Mouse (Mus musculus) intestine, embryonic 14.5 days (tissue): ENCODE data around the gene Racgap1. TPM values are rescaled to one million over a fixed set of nuclear protein-coding genes. Genes with fewer than 3 reads are reported as not detected.

ENCODE experiments used
- ATAC-seq: fragments of 200-750 bp; cut with Nextera tagmentation; replicated peaks from 2 replicates; pipeline ENCODE4 v1.8.0; 2017; ENCODE audit warnings: low read depth, moderate number of reproducible peaks, moderate TSS enrichment, moderate library complexity; ENCODE audit not compliant: low FRiP score, low TSS enrichment
- DNase-seq: peaks from one replicate; pipeline ENCODE4 v3.0.0-alpha.2; 2018; ENCODE audit warnings: low spot score
- H3K27ac ChIP-seq: fragments of 300-500 bp; sonication (generic); 2 replicates; pipeline ENCODE4 v1.5.1; 2014; ENCODE audit warnings: low read depth, mild to moderate bottlenecking, control low read depth
- H3K27me3 ChIP-seq: fragments of 300-500 bp; sonication (generic); replicated peaks from 2 replicates; pipeline ENCODE4 v1.6.1; 2014; ENCODE audit warnings: low read length, control low read depth; ENCODE audit not compliant: control insufficient read depth, insufficient read depth
- H3K36me3 ChIP-seq: fragments of 300-500 bp; sonication (generic); 2 replicates; pipeline ENCODE4 v1.6.1; 2014; ENCODE audit warnings: low read length, control low read depth; ENCODE audit not compliant: control insufficient read depth, insufficient read depth
- H3K4me1 ChIP-seq: fragments of 300-500 bp; sonication (generic); replicated peaks from 2 replicates; pipeline ENCODE4 v1.6.1; 2014; ENCODE audit warnings: low read length, control low read depth, mixed read lengths; ENCODE audit not compliant: control insufficient read depth, insufficient read depth
- H3K4me2 ChIP-seq: fragments of 300-500 bp; sonication (generic); 2 replicates; pipeline ENCODE4 v1.6.1; 2014; ENCODE audit warnings: low read length
- H3K4me3 ChIP-seq: fragments of 300-500 bp; sonication (generic); 2 replicates; pipeline ENCODE4 v1.5.1; 2014; ENCODE audit warnings: low read depth, low read length, control low read depth, mixed read lengths
- H3K9ac ChIP-seq: fragments of 300-500 bp; sonication (generic); 2 replicates; pipeline ENCODE4 v1.6.1; 2014; ENCODE audit warnings: mild to moderate bottlenecking, low read length
- H3K9me3 ChIP-seq: fragments of 300-500 bp; sonication (generic); 2 replicates; pipeline ENCODE4 v1.6.1; 2016; ENCODE audit warnings: low read length, control low read depth; ENCODE audit not compliant: control insufficient read depth
- WGBS: fragments of 180-500 bp; shearing (Covaris S2); extraction: QIAGEN DNeasy Blood & Tissue Kit; methylation state at CpG from one replicate; pipeline ENCODE4 v1.1.7; 2014; 5-methylcytosine and 5-hydroxymethylcytosine counted together
- polyA plus RNA-seq: library from polyadenylated mRNA; unstranded; fragments of >200 nt; fragmentation: Nextera tagmentation; extraction: Ambion mirVana; gene quantifications from 2 replicates; pipeline ENCODE4 v1.2.1, GENCODE M21; 2014

Gene Racgap1
- polyA plus RNA-seq, 1 experiment from 2014 or later = 104 TPM

DNA sequence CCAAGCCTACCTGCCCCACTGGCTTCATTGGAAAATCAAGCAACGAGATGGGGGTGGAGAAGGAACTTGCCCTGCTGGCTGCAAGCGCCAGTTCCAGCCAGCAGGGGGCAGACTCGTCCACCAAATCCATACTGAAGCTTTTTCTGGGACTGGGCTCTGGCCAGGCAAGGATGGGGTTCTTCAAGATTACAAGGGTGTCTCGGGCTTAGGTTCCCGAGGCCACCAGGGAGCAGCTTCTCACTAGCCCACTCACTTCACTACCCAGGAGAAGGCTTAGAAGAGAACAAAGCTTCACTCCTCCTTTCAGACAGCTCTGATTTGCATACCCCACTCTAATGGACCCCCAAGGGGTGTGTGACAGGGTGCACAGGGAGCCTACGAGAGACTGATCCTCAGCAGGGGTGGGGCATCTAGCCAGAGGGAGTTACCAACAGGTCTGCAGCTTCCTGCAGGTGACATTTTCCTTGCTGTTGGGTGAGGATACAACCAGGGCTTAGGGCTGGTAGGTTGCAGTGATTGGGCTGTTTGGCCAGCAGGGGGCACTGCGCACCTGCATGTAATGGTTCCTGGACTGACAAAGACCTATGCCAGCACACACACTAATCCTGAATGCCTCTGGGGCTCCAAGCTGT is 55.3 kb downstream of the Racgap1 start:
- no peak overlapping the region for H3K4me3 ChIP-seq
- H3K36me3 ChIP-seq = no peaks in the 10 kb centered on the region
- H3K9me3 ChIP-seq = no peaks in the 10 kb centered on the region
- H3K4me2 ChIP-seq = no peak overlapping the region
- WGBS = under 1% methylated on average over 7 of the region's 7 CpGs
- H3K27ac ChIP-seq = no peak overlapping the region
- ATAC-seq (peak; percentile 80), DNase-seq (peak; percentile 94)
- H3K27me3 ChIP-seq = peaks cover 77% of the 10 kb centered on the region
- H3K9ac ChIP-seq = no peak overlapping the region
- H3K4me1 ChIP-seq = 0 out of 2 replicates have a peak, but pooled peaks cover 4% of the 10 kb centered on the region

DNA sequence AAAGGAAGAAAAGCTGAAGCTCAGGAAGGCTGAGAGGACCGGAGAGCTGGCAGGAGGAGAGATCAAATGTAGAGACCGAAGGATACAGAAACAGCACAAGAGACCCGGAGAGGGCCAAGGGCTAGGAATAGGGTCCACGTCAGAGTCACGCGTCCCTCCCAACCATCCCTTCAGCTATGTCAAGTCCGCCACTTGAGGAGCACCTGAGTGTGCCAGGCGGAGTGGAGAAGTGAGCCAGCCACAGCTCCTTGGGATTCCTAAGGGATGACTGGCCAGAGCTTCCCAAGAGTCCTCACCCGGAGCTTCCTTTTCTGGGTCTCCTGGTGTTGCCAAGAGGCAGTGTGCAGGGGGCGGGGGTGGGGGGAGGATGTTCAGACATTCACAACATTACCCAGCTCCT is 56.5 kb downstream of the Racgap1 start:
- 79% methylated on average over 10 of the region's 10 CpGs for WGBS
- Histone ChIP-seq H3K9me3 (no peaks in the 10 kb centered on the region), H3K27ac (no peak overlapping the region), H3K4me3 (no peak overlapping the region), H3K4me1 (peaks cover 1% of the 10 kb centered on the region; the same call in 1 of the 2 replicates), H3K4me2 (no peak overlapping the region), H3K9ac (no peak overlapping the region), H3K27me3 (peaks cover 77% of the 10 kb centered on the region), H3K36me3 (no peaks in the 10 kb centered on the region)
- no peak for DNase-seq
- ATAC-seq = no peak

DNA sequence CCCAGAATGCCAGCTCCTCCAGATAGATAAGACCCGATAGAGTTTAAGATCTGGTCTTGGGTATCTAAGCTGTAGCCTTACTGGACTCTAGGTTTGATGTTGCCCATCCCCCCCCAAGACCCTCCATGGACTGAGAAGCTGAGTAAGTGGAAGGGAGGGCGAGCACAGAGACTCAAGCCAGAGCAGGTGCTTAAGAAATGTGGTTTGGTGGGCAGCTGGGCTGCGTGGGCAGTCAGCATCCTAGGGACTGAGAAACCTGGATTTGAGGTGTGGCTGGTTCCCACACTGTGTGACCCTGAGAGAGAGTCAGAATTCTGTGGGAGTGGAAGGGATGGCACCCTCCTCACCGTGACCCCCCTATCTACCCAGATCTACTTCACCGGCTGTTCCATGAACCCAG is 58.6 kb downstream of the Racgap1 start:
- H3K9ac ChIP-seq = no peak overlapping the region
- H3K9me3 ChIP-seq = no peaks in the 10 kb centered on the region
- H3K27ac ChIP-seq = no peak overlapping the region

DNA sequence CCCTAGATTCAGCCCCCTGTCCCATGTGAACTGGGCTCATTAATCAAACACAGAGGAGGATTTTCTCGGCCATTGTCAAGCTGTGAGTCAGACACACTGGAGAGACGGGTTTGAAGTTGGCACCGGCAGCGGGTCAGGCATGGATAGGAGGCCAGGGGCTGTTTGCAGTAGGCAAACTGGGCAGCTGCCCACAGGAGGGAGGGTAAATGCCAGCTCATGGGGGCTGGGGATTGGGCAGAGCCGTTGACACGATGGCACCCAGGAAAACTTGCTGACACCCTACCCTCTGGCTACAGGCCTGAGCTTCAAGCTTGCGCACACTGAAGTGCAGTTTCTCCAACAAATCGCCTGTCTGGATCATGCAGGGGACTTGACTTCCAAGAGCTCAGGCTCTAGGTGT is 59.3 kb downstream of the Racgap1 start:
- Histone ChIP-seq H3K9ac (no peak overlapping the region), H3K9me3 (no peaks in the 10 kb centered on the region), H3K36me3 (no peaks in the 10 kb centered on the region), H3K27me3 (peaks cover 91% of the 10 kb centered on the region), H3K4me3 (no peak overlapping the region), H3K4me2 (no peak overlapping the region), H3K27ac (no peak overlapping the region), H3K4me1 (no peaks in the 10 kb centered on the region; the same call in 1 of the 2 replicates)
- ATAC-seq (no peak), DNase-seq (no peak)
- 77% methylated on average over 8 of the region's 8 CpGs for WGBS

More for the DNA sequence above, 58.6 kb downstream of the Racgap1 start:
- ATAC-seq (no peak), DNase-seq (no peak)
- H3K4me3 ChIP-seq = no peak overlapping the region
- H3K4me1 ChIP-seq = no peaks in the 10 kb centered on the region; the same call in 1 of the 2 replicates
- no peaks in the 10 kb centered on the region for H3K36me3 ChIP-seq
- 81% methylated on average over 5 of the region's 5 CpGs for WGBS
- peaks cover 91% of the 10 kb centered on the region for H3K27me3 ChIP-seq
- H3K4me2 ChIP-seq = no peak overlapping the region

DNA sequence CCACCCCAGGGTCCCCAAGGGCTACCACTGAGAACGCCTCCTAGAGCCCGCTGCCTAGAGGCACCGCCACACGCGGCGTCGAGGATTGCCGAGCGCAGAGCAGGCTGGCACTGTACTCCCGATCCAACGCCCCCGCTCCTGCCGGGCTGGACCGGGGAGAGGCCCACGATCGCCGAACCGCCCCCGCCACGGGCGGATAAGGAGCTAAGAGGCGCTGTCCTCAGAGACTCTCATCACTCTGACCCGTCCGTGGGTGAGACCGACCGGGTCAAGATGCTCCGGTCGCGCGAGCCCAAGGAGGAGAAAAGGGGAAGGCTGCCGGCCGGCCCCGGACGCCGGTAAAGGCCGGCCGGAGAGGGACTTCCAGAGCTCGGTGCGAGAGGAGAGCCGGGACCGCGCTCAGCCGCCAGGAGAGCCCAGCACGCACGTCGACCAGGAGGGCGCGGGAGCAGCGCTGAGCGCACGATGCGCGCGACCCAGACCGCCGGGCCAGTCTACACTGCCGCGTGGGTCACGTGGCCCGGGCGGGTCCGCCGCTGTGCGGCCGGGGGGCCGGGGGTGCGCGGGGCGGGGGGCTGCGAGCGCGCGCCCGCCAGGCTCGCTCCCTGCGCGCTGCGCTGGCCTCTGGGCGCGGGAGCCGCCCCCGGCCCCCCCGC is 60.9 kb downstream of the Racgap1 start, which contains the start of gene Aqp5:
Gene Aqp5, plus strand, starts transcription at position 354 of the 656 bp plus-strand sequence.
- Histone ChIP-seq H3K9me3 (no peaks in the 10 kb centered on the region), H3K9ac (no peak within 1 kb of the TSS; the same call in 1 of the 2 replicates), H3K36me3 (no peaks in the 10 kb centered on the region), H3K27me3 (peaks cover 100% of the 10 kb centered on the region), H3K4me3 (peak within 1 kb of the TSS; percentile 36), H3K4me1 (no peaks in the 10 kb centered on the region; the same call in 1 of the 2 replicates), H3K27ac (no peak within 1 kb of the TSS), H3K4me2 (peak within 1 kb of the TSS; percentile 60)
- WGBS = 2% methylated on average over 58 of the region's 83 CpGs
- ATAC-seq = 0 out of 2 replicates have a peak, but pooled peaks have one; percentile 47
- no peak for DNase-seq

DNA sequence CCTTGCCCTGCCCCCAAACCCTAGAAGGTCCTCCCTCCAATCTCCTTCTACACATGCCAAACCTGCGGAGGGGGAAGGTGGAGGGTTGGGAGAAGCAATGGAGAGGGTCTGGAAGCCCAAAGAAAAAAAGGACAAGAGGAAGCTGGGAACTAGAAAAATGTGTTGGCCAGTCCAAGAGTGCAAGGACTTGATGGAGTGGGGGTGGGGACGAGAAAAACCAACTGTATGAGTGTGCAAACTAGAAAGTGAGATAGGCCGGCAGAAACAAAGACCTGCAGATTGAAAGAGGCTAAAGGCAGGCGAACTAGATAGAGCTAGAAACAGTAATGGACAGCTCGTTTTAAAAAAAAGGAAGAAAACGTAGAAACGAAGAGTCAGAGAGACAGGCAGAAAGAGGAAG is 61.8 kb downstream of the Racgap1 start:
- WGBS = 20% methylated on average over 7 of the region's 7 CpGs
- Histone ChIP-seq H3K9me3 (no peaks in the 10 kb centered on the region), H3K4me1 (peaks cover 5% of the 10 kb centered on the region)

DNA sequence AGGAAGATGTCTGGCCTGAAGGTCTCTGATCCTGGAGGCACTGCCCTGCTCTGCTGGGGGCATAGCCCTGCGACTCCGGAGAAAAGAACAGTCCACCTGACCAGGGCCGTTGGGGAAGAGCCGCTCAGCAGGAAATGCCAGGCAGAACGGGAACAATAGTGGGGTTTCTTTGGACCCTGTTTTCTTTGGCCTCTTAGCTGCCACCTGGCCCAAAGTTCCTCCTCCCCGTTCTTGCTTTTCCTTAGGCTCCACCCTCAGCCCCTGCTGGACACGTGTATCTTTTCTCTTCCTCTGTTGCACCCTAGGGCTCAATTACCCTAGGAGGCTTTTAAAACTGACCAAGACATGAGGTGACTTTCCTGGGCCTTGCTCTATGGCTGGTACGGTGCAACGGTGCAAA is 62.2 kb downstream of the Racgap1 start:
- no peak overlapping the region for H3K4me2 ChIP-seq

More for the DNA sequence above, 61.8 kb downstream of the Racgap1 start:
- no peak for ATAC-seq
- Histone ChIP-seq H3K4me2 (no peak overlapping the region), H3K36me3 (no peaks in the 10 kb centered on the region), H3K27me3 (peaks cover 100% of the 10 kb centered on the region), H3K4me3 (no peak overlapping the region), H3K27ac (no peak overlapping the region), H3K9ac (no peak overlapping the region)
- DNase-seq = no peak

DNA sequence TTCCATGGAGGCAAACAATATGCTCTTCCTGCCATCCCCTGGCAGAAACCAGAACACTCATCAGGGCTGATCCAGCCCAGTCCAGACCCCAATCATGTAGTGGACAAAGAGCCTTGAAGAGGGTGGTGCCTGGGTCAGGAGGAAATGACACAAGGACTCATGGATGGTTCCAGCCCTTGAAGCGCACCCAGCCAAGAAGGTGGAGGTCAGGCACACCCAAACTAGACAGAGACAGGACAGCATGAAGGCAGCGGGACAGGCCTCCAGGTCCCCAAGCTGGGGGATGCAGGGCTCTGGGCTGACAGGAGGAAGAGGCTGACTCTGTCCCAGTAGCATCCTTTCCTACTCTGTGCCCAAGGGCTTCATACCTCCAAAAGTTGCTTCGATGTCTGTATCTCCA is 64.9 kb downstream of the Racgap1 start:
- H3K27ac ChIP-seq = no peak overlapping the region
- H3K4me2 ChIP-seq = no peak overlapping the region
- H3K9ac ChIP-seq = no peak overlapping the region
- peaks cover 98% of the 10 kb centered on the region for H3K27me3 ChIP-seq
- WGBS = 87% methylated on average over 3 of the region's 3 CpGs
- ATAC-seq (no peak), DNase-seq (no peak)
- H3K36me3 ChIP-seq = no peaks in the 10 kb centered on the region
- no peak overlapping the region for H3K4me3 ChIP-seq
- no peaks in the 10 kb centered on the region for H3K9me3 ChIP-seq
- peaks cover 12% of the 10 kb centered on the region for H3K4me1 ChIP-seq

More for the DNA sequence above, 62.2 kb downstream of the Racgap1 start:
- Histone ChIP-seq H3K27me3 (peaks cover 100% of the 10 kb centered on the region), H3K36me3 (no peaks in the 10 kb centered on the region), H3K27ac (no peak overlapping the region), H3K4me1 (peaks cover 10% of the 10 kb centered on the region), H3K9me3 (no peaks in the 10 kb centered on the region), H3K9ac (no peak overlapping the region), H3K4me3 (no peak overlapping the region)
- DNase-seq = no peak
- no peak for ATAC-seq
- WGBS = 11% methylated on average over 9 of the region's 9 CpGs
